Mouse (Mus musculus): ENCODE measurements at regions not wholly inside any gene's neighbourhood (a gene's known extent, or its start where the extent isn't known, plus 50 kb on each side); places are given as distances from the start of the nearest gene placed in this dataset.

- no peak overlapping the region for H3K27ac ChIP-seq (ENCODE audit: control insufficient read depth, insufficient read depth, low read depth, low read length, poor library complexity)
- TF ChIP-seq CTCF (IDR thresholded peaks at IDR 0.05; ENCODE audit: control insufficient read depth, insufficient read depth, low read length) (no peak), POLR2A (IDR thresholded peaks at IDR 0.05; ENCODE audit: borderline replicate concordance, control insufficient read depth, low read depth, low read length) (no peak)
- WGBS, result 82% methylated on average over 3 of the region's 3 CpGs
- H3K4me1 ChIP-seq (ENCODE audit: control insufficient read depth, insufficient read depth, low read length), result no peaks in the 10 kb centered on the region
- H3K4me3 ChIP-seq (replicated peaks; ENCODE audit: control insufficient read depth, low read depth, low read length), result no peak overlapping the region
Observed at GRCm38 (mm10) chr17:44445361-44445760, 257.0 kb downstream of the Clic5 start.
